Mouse (Mus musculus) E14TG2a.4 (cell line): ENCODE data around the gene Agfg1.
"Not testable (repeated sequence)": the region's sequence is repeated elsewhere in the genome, so short reads cannot be mapped to it uniquely, and the experiment has no call there.

ENCODE experiments used
- CTCF ChIP-seq: conservative IDR thresholded peaks from 2 replicates; pipeline ENCODE4 v1.5.1; 2014; ENCODE audit warnings: low read length
- POU5F1 ChIP-seq: IDR thresholded peaks from 2 replicates; pipeline ENCODE4 v1.6.1; 2014; ENCODE audit warnings: low read length, borderline replicate concordance

DNA sequence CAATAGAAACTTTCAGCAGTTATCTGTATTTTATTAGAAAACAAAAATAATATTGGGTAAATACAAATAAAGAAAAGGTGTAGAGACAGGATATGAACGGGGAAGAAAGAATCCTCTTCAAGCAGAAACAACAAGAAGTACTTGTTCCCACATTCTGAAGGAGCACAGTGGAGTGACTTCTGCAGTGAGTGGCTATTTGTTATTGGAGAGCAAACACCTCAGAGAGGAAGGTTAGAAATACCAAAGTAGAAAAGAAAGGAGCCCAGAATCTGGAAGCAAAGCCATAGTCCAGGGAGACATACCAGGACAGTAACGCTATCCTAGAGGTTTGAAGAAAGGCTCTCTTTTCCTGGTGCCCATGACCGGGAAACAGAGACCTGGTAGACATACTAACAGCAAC lies 91.3 kb downstream of the Agfg1 start:
- not testable (repeated sequence) for TF ChIP-seq CTCF, POU5F1
